Mouse (Mus musculus) heart, postnatal 0 days (tissue): Measurements from ENCODE around the gene Trim37. TPM values are rescaled to one million over a fixed set of nuclear protein-coding genes. Genes with fewer than 3 reads are reported as not detected.

Experiments
- ATAC-seq: fragments of 200-750 bp; cut with Nextera tagmentation; 2 replicates; pipeline ENCODE4 v1.8.0; 2017; ENCODE audit warnings: low read depth, moderate number of reproducible peaks, moderate library complexity; ENCODE audit not compliant: insufficient read depth
- DNase-seq: peaks from one replicate; pipeline ENCODE4 v3.0.0-alpha.2; 2016; ENCODE audit warnings: low spot score
- H3K27ac ChIP-seq: fragments of 300-500 bp; sonication (generic); 2 replicates; pipeline ENCODE4 v1.5.1; 2014; ENCODE audit warnings: low read depth, mild to moderate bottlenecking
- H3K27me3 ChIP-seq: fragments of 300-500 bp; sonication (generic); 2 replicates; pipeline ENCODE4 v1.6.1; 2014; ENCODE audit warnings: low read length, mixed read lengths; ENCODE audit not compliant: control insufficient read depth, insufficient read depth
- H3K36me3 ChIP-seq: fragments of 300-500 bp; sonication (generic); replicated peaks from 2 replicates; pipeline ENCODE4 v1.6.1; 2014; ENCODE audit warnings: low read length, mixed read lengths; ENCODE audit not compliant: control insufficient read depth, insufficient read depth
- H3K4me1 ChIP-seq: fragments of 300-500 bp; sonication (generic); 2 replicates; pipeline ENCODE4 v1.6.1; 2014; ENCODE audit warnings: antibody characterized with exemption; ENCODE audit not compliant: control insufficient read depth, insufficient read depth
- H3K4me2 ChIP-seq: fragments of 300-500 bp; sonication (generic); 2 replicates; pipeline ENCODE4 v1.6.1; 2014; ENCODE audit warnings: low read depth, mild to moderate bottlenecking, low read length, moderate library complexity
- H3K4me3 ChIP-seq: fragments of 300-500 bp; sonication (generic); 2 replicates; pipeline ENCODE4 v1.5.1; 2014; ENCODE audit warnings: low read depth, low read length
- H3K9ac ChIP-seq: fragments of 300-500 bp; sonication (generic); replicated peaks from 2 replicates; pipeline ENCODE4 v1.6.1; 2014; ENCODE audit warnings: low read depth, low read length, mixed read lengths
- H3K9me3 ChIP-seq: fragments of 300-500 bp; sonication (generic); replicated peaks from 2 replicates; pipeline ENCODE4 v1.6.1; 2016; ENCODE audit warnings: low read length; ENCODE audit not compliant: control insufficient read depth
- CTCF ChIP-seq: IDR thresholded peaks from 2 replicates; pipeline ENCODE4 v1.5.1; 2016; ENCODE audit warnings: antibody characterized with exemption, control low read depth, low read depth
- EP300 ChIP-seq: IDR thresholded peaks from 2 replicates; pipeline ENCODE4 v1.6.1; 2016; ENCODE audit warnings: antibody characterized with exemption, low read depth
- WGBS: fragments of 180-500 bp; shearing (Covaris S2); extraction: QIAGEN DNeasy Blood & Tissue Kit; methylation state at CpG from one replicate; pipeline ENCODE4 v1.1.7; 2014; 5-methylcytosine and 5-hydroxymethylcytosine counted together
- polyA plus RNA-seq: library from polyadenylated mRNA; unstranded; fragments of >200 nt; fragmentation: Nextera tagmentation; extraction: Ambion mirVana; gene quantifications from 2 replicates; pipeline ENCODE4 v1.2.1, GENCODE M21; 2015
- total RNA-seq: library from RNA; depleted of rRNA; stranded (reverse); fragments of >200 nt; gene quantifications from 2 replicates; pipeline ENCODE4 v1.2.3, GENCODE M21; 2014; ENCODE audit warnings: low replicate concordance

The Trim37 gene
- total and polyA plus RNA-seq, 2 experiments from 2014 or later: 5.8 to 10.8 TPM

- Histone ChIP-seq H3K4me2 (no peak overlapping the region), H3K36me3 (peaks cover 31% of the 10 kb centered on the region), H3K4me3 (no peak overlapping the region), H3K4me1 (no peaks in the 10 kb centered on the region), H3K27me3 (no peaks in the 10 kb centered on the region), H3K9me3 (no peaks in the 10 kb centered on the region), H3K9ac (no peak overlapping the region), H3K27ac (no peak overlapping the region)
- no peak for ATAC-seq
- 57% methylated on average over 4 of the region's 4 CpGs for WGBS
- DNase-seq: no peak
- no peak for TF ChIP-seq CTCF
- TF ChIP-seq EP300: no peak
These were observed 1.3 kb upstream of the Trim37 start for GRCm38 (mm10) chr11:87125562-87125961.

DNA sequence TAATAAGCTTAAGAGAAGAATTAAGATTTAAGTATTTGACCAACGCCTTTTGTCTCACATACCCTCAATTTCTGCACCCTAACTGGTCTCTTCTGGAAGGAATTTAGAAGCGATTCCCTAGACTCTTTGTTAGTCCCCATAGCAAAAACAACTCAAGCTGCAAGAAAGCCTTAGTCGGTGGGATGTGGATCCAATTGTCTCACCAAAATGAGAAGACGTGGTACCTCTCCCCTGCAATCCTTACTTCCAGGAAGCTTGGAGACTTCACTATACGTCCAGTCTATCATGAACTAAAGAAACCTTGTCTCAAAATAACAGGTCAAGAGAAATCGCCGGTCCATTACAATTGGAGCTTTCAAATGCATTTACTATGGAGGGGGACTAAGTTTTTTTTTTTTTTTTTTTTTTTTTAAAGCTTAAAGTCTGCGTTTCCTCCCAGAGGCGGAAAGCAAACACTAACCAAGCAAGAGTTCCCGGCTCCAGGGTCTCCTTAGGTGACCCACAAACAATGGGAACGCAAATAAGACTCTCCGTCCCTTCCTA is 525 bp upstream of the Trim37 start:
- no peaks in the 10 kb centered on the region for H3K4me1 ChIP-seq
- no peak for DNase-seq
- peak overlapping the region; percentile 97 for H3K4me3 ChIP-seq
- no peaks in the 10 kb centered on the region for H3K27me3 ChIP-seq
- TF ChIP-seq CTCF: no peak
- TF ChIP-seq EP300: no peak
- no peaks in the 10 kb centered on the region for H3K9me3 ChIP-seq
- peak overlapping the region; percentile 74 for H3K27ac ChIP-seq
- H3K36me3 ChIP-seq: peaks cover 28% of the 10 kb centered on the region
- under 1% methylated on average over 12 of the region's 12 CpGs for WGBS
- H3K9ac ChIP-seq: peak overlapping the region; percentile 87
- H3K4me2 ChIP-seq: peak overlapping the region; percentile 87
- no peak for ATAC-seq

- Histone ChIP-seq H3K9ac (no peak overlapping the region), H3K4me1 (no peaks in the 10 kb centered on the region), H3K27ac (no peak overlapping the region), H3K9me3 (no peaks in the 10 kb centered on the region), H3K4me2 (no peak overlapping the region), H3K36me3 (peaks cover 8% of the 10 kb centered on the region; the same call in 1 of the 2 replicates), H3K27me3 (no peaks in the 10 kb centered on the region), H3K4me3 (no peak overlapping the region)
- ATAC-seq (no peak), DNase-seq (no peak)
- 86% methylated on average over 4 of the region's 4 CpGs for WGBS
- TF ChIP-seq EP300: no peak
- no peak for TF ChIP-seq CTCF
These were observed 9.4 kb downstream of the Trim37 start for GRCm38 (mm10) chr11:87136233-87136632.

DNA sequence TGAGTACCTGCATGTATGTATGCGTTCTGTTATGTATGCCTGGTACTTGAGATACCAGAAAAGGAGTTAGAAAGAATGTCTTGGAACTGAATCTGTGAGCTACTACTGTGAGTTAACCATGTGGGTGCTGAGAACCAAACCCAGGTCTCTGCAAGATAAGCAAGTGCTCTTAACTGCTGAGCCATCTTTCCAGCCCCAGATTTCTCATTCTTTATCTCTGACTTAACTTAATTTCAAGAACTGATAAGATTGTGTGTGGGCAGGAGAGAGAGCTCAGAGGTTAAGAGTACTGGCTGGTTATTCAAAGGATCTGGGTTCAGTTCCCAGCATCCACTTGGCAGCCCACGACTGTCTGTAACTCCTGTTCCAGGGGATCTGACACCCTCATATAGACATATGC is 31.1 kb downstream of the Trim37 start:
- Histone ChIP-seq H3K4me1 (no peaks in the 10 kb centered on the region), H3K27ac (no peak overlapping the region), H3K4me2 (no peak overlapping the region), H3K9me3 (no peaks in the 10 kb centered on the region), H3K9ac (no peak overlapping the region), H3K27me3 (no peaks in the 10 kb centered on the region), H3K36me3 (peaks cover 12% of the 10 kb centered on the region), H3K4me3 (no peak overlapping the region)
- WGBS: 86% methylated on average over 2 of the region's 2 CpGs
- ATAC-seq: no peak
- DNase-seq: no peak
- TF ChIP-seq EP300 (no peak), CTCF (no peak)

GRCm38 (mm10) chr11:87162687-87163086 is 35.8 kb downstream of the Trim37 start:
- H3K36me3 ChIP-seq: peaks cover 31% of the 10 kb centered on the region
- DNase-seq (no peak), ATAC-seq (no peak)
- TF ChIP-seq EP300 (no peak), CTCF (no peak)
- H3K27ac ChIP-seq: no peak overlapping the region
- no peaks in the 10 kb centered on the region for H3K4me1 ChIP-seq
- H3K4me3 ChIP-seq: no peak overlapping the region
- no peaks in the 10 kb centered on the region for H3K9me3 ChIP-seq
- no peak overlapping the region for H3K4me2 ChIP-seq
- no peaks in the 10 kb centered on the region for H3K27me3 ChIP-seq
- WGBS: 82% methylated on average over 4 of the region's 4 CpGs
- H3K9ac ChIP-seq: no peak overlapping the region

DNA sequence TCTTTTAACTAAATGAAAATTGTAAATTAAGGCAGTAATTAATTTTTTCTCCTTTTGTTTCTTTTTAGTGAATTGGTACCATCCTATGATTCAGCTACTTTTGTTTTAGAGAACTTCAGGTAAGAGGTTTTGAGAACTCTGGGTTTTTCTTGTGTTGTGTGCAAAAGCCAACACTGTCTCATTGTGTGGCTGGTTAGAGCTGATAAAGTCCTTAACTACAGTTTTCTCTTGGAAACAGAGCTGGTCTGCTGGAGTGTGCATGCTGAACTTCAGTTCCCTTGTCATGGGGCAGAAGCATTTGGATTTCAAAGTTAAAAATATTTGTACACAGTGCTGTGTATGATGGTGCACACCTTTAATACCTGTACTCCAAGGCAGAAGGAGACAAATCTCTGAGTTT is 36.9 kb downstream of the Trim37 start:
- ATAC-seq: no peak
- H3K36me3 ChIP-seq: peaks cover 40% of the 10 kb centered on the region
- H3K27ac ChIP-seq: no peak overlapping the region
- TF ChIP-seq CTCF (no peak), EP300 (no peak)
- no peaks in the 10 kb centered on the region for H3K9me3 ChIP-seq
- no peaks in the 10 kb centered on the region for H3K27me3 ChIP-seq
- H3K4me1 ChIP-seq: no peaks in the 10 kb centered on the region
- no peak for DNase-seq
- no peak overlapping the region for H3K9ac ChIP-seq
- no peak overlapping the region for H3K4me2 ChIP-seq
- no peak overlapping the region for H3K4me3 ChIP-seq
